8 mouse cellular contexts compared by ENCODE assay signal in genomic region chr2:19344636-19345413, GRCm38 (mm10). TPM values are rescaled to one million over a fixed set of nuclear protein-coding genes. Genes with fewer than 3 reads are reported as not detected.
DNase-seq lines count a peak whose midpoint lies in the region; ATAC-seq and TF ChIP-seq lines count a peak whose summit lies in the region.

No protein-coding gene starts in this region.

- H3K27ac ChIP-seq in heart, embryonic 13.5 days (replicated peaks), result no peak overlapping the region; the same call in 1 of the 2 replicates
- H3K27ac ChIP-seq in kidney, postnatal 0 days, result no peak overlapping the region
- H3K27ac ChIP-seq in liver, adult 2 months (replicated peaks; ENCODE audit: insufficient read depth, low read depth, low read length), result no peak overlapping the region

- H3K4me3 ChIP-seq in C2C12 (ENCODE audit: insufficient read depth, poor library complexity, severe bottlenecking) (no peak overlapping the region), myocyte (no peak overlapping the region)
- peak overlapping the region; percentile 34 for H3K4me3 ChIP-seq in heart, embryonic 13.5 days
- H3K4me3 ChIP-seq in kidney, postnatal 0 days (replicated peaks; ENCODE audit: low read depth, low read length), result 0 out of 2 replicates have a peak overlapping the region, but pooled peaks have one; percentile 6
- no peak overlapping the region for H3K4me3 ChIP-seq in liver, adult 2 months (ENCODE audit: insufficient read depth, low read depth, low read length)

- no peak overlapping the region for H3ac ChIP-seq in C2C12 (ENCODE audit: control insufficient read depth, insufficient read length, low read depth)
- no peak overlapping the region for H3ac ChIP-seq in myocyte (ENCODE audit: control insufficient read depth, insufficient read length)

- H3K27me3 ChIP-seq in C2C12 (ENCODE audit: control insufficient read depth, insufficient read depth, insufficient read length), result no peaks in the 10 kb centered on the region
- peaks cover 7% of the 10 kb centered on the region; the same call in 1 of the 2 replicates for H3K27me3 ChIP-seq in heart, embryonic 13.5 days (replicated peaks)
- no peaks in the 10 kb centered on the region for H3K27me3 ChIP-seq in kidney, postnatal 0 days (ENCODE audit: insufficient read depth, low read length)
- no peaks in the 10 kb centered on the region for H3K27me3 ChIP-seq in liver, adult 2 months (ENCODE audit: control insufficient read depth, insufficient read depth, low read length)
- H3K27me3 ChIP-seq in myocyte (ENCODE audit: control insufficient read depth, insufficient read depth, insufficient read length), result no peaks in the 10 kb centered on the region

- H3K4me1 ChIP-seq in heart, embryonic 13.5 days, result peaks cover 2% of the 10 kb centered on the region; the same call in 1 of the 2 replicates
- no peaks in the 10 kb centered on the region for H3K4me1 ChIP-seq in kidney, postnatal 0 days (replicated peaks; ENCODE audit: insufficient read depth, low read length)
- H3K4me1 ChIP-seq in liver, adult 2 months (ENCODE audit: control insufficient read depth, insufficient read depth, low read length), result no peaks in the 10 kb centered on the region

- no peaks in the 10 kb centered on the region for H3K36me3 ChIP-seq in C2C12 (ENCODE audit: control insufficient read depth, insufficient read depth)
- H3K36me3 ChIP-seq in heart, embryonic 13.5 days, result no peaks in the 10 kb centered on the region
- no peaks in the 10 kb centered on the region for H3K36me3 ChIP-seq in kidney, postnatal 0 days (ENCODE audit: insufficient read depth, low read length)
- H3K36me3 ChIP-seq in liver, adult 2 months (ENCODE audit: control insufficient read depth, insufficient read depth, low read length), result no peaks in the 10 kb centered on the region
- no peaks in the 10 kb centered on the region for H3K36me3 ChIP-seq in myocyte (ENCODE audit: control insufficient read depth, insufficient read depth)

- no peaks in the 10 kb centered on the region for H3K9me3 ChIP-seq in heart, embryonic 13.5 days
- no peaks in the 10 kb centered on the region for H3K9me3 ChIP-seq in kidney, postnatal 0 days (replicated peaks; ENCODE audit: low read length)

- H3K4me2 ChIP-seq in heart, embryonic 13.5 days, result peak overlapping the region; percentile 63
- H3K4me2 ChIP-seq in kidney, postnatal 0 days (ENCODE audit: low read length), result peak overlapping the region; percentile 47
- peak overlapping the region; percentile 43 for H3K4me2 ChIP-seq in myocyte (ENCODE audit: low read depth)

- WGBS in heart, embryonic 13.5 days, result 25% methylated on average over 19 of the region's 20 CpGs
- 25% methylated on average over 19 of the region's 20 CpGs for WGBS in kidney, postnatal 0 days
- 26% methylated on average over 20 of the region's 20 CpGs for WGBS in liver, adult 2 months

- H3K79me3 ChIP-seq in C2C12 (ENCODE audit: low read depth), result no peaks in the 10 kb centered on the region

- H3K79me2 ChIP-seq in C2C12 (ENCODE audit: control insufficient read depth, insufficient read depth) (no peaks in the 10 kb centered on the region), myocyte (ENCODE audit: control insufficient read depth, insufficient read depth) (no peaks in the 10 kb centered on the region)
- no peaks in the 10 kb centered on the region for H3K79me2 ChIP-seq in liver, adult 2 months (ENCODE audit: control insufficient read depth, insufficient read depth, low read length)

- DNase-seq in brain, adult 2 months (ENCODE audit: low read depth, low spot score), result peak; percentile 96
- DNase-seq in fibroblast of lung, adult 2 months (ENCODE audit: low read depth), result peak; percentile 70
- peak; percentile 96 for DNase-seq in kidney, postnatal 0 days (ENCODE audit: low spot score)
- DNase-seq in liver, adult 2 months (ENCODE audit: extremely low read depth, low read depth, low spot score), result peak; percentile 59
- DNase-seq in spleen, postnatal 4 days (ENCODE audit: low spot score in 2 of 2), result peak; percentile 70 to 88

- no peak for ATAC-seq in heart, embryonic 13.5 days (ENCODE audit: extremely low read depth, insufficient number of reproducible peaks, low FRiP score, low TSS enrichment)
- ATAC-seq in kidney, postnatal 0 days (replicated peaks; ENCODE audit: low FRiP score, low read depth), result peak; percentile 66

- no peak for TF ChIP-seq POLR2A in liver, adult 2 months (IDR thresholded peaks at IDR 0.05; ENCODE audit: extremely low read depth, insufficient read depth, low read length)
- TF ChIP-seq POLR2A in myocyte (IDR thresholded peaks at IDR 0.05; ENCODE audit: insufficient read length, low read depth), result no peak

- peak; percentile 50 for TF ChIP-seq CTCF in C2C12 (IDR thresholded peaks at IDR 0.05; ENCODE audit: control insufficient read depth, insufficient read depth, insufficient read length)
- peak; percentile 93 for TF ChIP-seq CTCF in kidney, postnatal 0 days (IDR thresholded peaks at IDR 0.05; ENCODE audit: low read depth)
- peak; percentile 83 for TF ChIP-seq CTCF in liver, adult 2 months (IDR thresholded peaks at IDR 0.05; ENCODE audit: low read depth, low read length)

- H3K9ac ChIP-seq in heart, embryonic 13.5 days, result peak overlapping the region; percentile 54
- no peak overlapping the region for H3K9ac ChIP-seq in kidney, postnatal 0 days (ENCODE audit: low read depth, low read length)
- no peak overlapping the region for H3K9ac ChIP-seq in liver, adult 2 months (ENCODE audit: low read depth, low read length)

TF ChIP-seq in C2C12, 6 proteins besides CTCF, POLR2A, EP300 and RAD21:
- TF ChIP-seq CEBPB (IDR thresholded peaks at IDR 0.05; ENCODE audit: low read depth), result no peak
- no peak for TF ChIP-seq USF1 (IDR thresholded peaks at IDR 0.05; ENCODE audit: low read depth)
- TF ChIP-seq FOSL1 (IDR thresholded peaks at IDR 0.05; ENCODE audit: insufficient read depth, low read length, poor library complexity, severe bottlenecking), result no peak
- no peak for TF ChIP-seq MYOD1 (IDR thresholded peaks at IDR 0.05; ENCODE audit: control insufficient read depth, insufficient read length, low read depth)
- no peak for TF ChIP-seq MYOG (IDR thresholded peaks at IDR 0.05; ENCODE audit: control insufficient read depth, extremely low read depth, insufficient read length)
- no peak for TF ChIP-seq MAX (IDR thresholded peaks at IDR 0.05)

TF ChIP-seq in myocyte, 11 proteins besides CTCF, POLR2A, EP300 and RAD21:
- no peak for TF ChIP-seq TCF3 (IDR thresholded peaks at IDR 0.05; ENCODE audit: insufficient read length, low read depth)
- TF ChIP-seq MAX (IDR thresholded peaks at IDR 0.05; ENCODE audit: low read depth), result no peak
- TF ChIP-seq MYOD1 (IDR thresholded peaks at IDR 0.05; ENCODE audit: control insufficient read depth in 1 of 3, insufficient read length in 2 of 3, low read depth in 2 of 3), result no peak
- TF ChIP-seq SRF (IDR thresholded peaks at IDR 0.05; ENCODE audit: control insufficient read depth, insufficient read length, low read depth), result no peak
- TF ChIP-seq TCF12 (IDR thresholded peaks at IDR 0.05; ENCODE audit: insufficient read depth, poor library complexity, severe bottlenecking), result no peak
- TF ChIP-seq USF1 (IDR thresholded peaks at IDR 0.05; ENCODE audit: low read depth), result no peak
- no peak for TF ChIP-seq CEBPB (IDR thresholded peaks at IDR 0.05; ENCODE audit: insufficient read depth, poor library complexity, severe bottlenecking)
- TF ChIP-seq E2F4 (IDR thresholded peaks at IDR 0.05; ENCODE audit: insufficient read depth), result no peak
- TF ChIP-seq REST (IDR thresholded peaks at IDR 0.05; ENCODE audit: insufficient read depth, insufficient read length), result no peak
- TF ChIP-seq MYOG (IDR thresholded peaks at IDR 0.05; ENCODE audit: control insufficient read depth in 1 of 3, insufficient read depth in 1 of 3, insufficient read length in 2 of 3, low read depth in 2 of 3), result no peak
- TF ChIP-seq POLR2AphosphoS2 (IDR thresholded peaks at IDR 0.05; ENCODE audit: insufficient read length, low read depth), result no peak

RNA-seq across cellular contexts. Expression of gene Msrb2, which starts 26.4 kb away (rescaled TPM):
- polyA plus RNA-seq in C2C12 (2012; fragmentation: generic; extraction: Trizol) (2.7 TPM), myocyte (2012; fragmentation: generic; extraction: Trizol) (2.5 TPM)
- 35.5 and 41.5 TPM in 2 replicates for polyA plus RNA-seq in heart, embryonic 13.5 days (2015; fragmentation: Nextera tagmentation; extraction: Ambion mirVana)
- polyA plus RNA-seq in kidney, postnatal 0 days (2015; fragmentation: Nextera tagmentation; extraction: Ambion mirVana), result 37.8 and 38.0 TPM in 2 replicates
- 18.9 TPM in 2 replicates for total RNA-seq in liver, adult 2 months (2014; rRNA removed)
- polyA plus RNA-seq in liver, adult 2 months (2012; rRNA removed), result 13.5 and 16.2 TPM in 2 replicates

Comparison
In these comparisons a context has a peak if more than half of its experiments do, and no peak if none do; other contexts are left out.
1. H3K4me3 ChIP-seq: peak in heart, embryonic 13.5 days (single experiment) and kidney, postnatal 0 days (single experiment); none in C2C12 (single experiment), liver, adult 2 months (single experiment) and myocyte (single experiment).
2. Peak in every context shown above with its lines, with median percentiles within 50 percentile points of each other: CTCF ChIP-seq, DNase-seq and H3K4me2 ChIP-seq.